Mouse (Mus musculus) MEL (cell line): ENCODE data around the gene Tmem132b. TPM values are rescaled to one million over a fixed set of nuclear protein-coding genes. Genes with fewer than 3 reads are reported as not detected.
A peak's percentile ranks its signal among the peaks of the same experiment; 100 is the strongest.

Experiments
- DNase-seq: peaks from one replicate; pipeline ENCODE4 v3.0.0; 2011; ENCODE audit warnings: low read depth, low spot score
- H3K27ac ChIP-seq: 2 replicates; pipeline ENCODE4 v1.5.1; 2012; ENCODE audit warnings: low read depth, mild to moderate bottlenecking, control low read depth, low read length, moderate library complexity; ENCODE audit not compliant: control insufficient read depth
- H3K27me3 ChIP-seq, 2 experiments: fragments of 150-350 bp in 1 of 2; sonication (generic) in 1 of 2; 2 replicates each; pipeline ENCODE4 v1.6.1; 2012; ENCODE audit warnings: low read length in 2 of 2, mild to moderate bottlenecking in 2 of 2, improper control_type of control experiment in 1 of 2, moderate library complexity in 1 of 2; ENCODE audit not compliant: insufficient read depth in 2 of 2, control insufficient read depth in 1 of 2
- H3K36me3 ChIP-seq, 2 experiments: 2 replicates each; pipeline ENCODE4 v1.6.1; 2012 to 2014; ENCODE audit warnings: low read length in 2 of 2, improper control_type of control experiment in 1 of 2, inconsistent platforms in 1 of 2, mild to moderate bottlenecking in 1 of 2; ENCODE audit not compliant: insufficient read depth in 2 of 2, control insufficient read depth in 1 of 2
- H3K4me1 ChIP-seq, 2 experiments: fragments of 150-350 bp in 1 of 2; sonication (generic) in 1 of 2; 2 replicates each; pipeline ENCODE4 v1.6.1; 2012; ENCODE audit warnings: low read length in 2 of 2, improper control_type of control experiment in 1 of 2, mild to moderate bottlenecking in 1 of 2; ENCODE audit not compliant: insufficient read depth in 2 of 2, control insufficient read depth in 1 of 2
- H3K4me3 ChIP-seq, 2 experiments: fragments of 150-350 bp in 1 of 2; sonication (generic) in 1 of 2; 2 replicates each; pipeline ENCODE4 v1.5.1; 2012; ENCODE audit warnings: low read depth in 2 of 2, low read length in 2 of 2, mild to moderate bottlenecking in 2 of 2, moderate library complexity in 2 of 2, control low read depth in 1 of 2, improper control_type of control experiment in 1 of 2; ENCODE audit not compliant: control insufficient read depth in 1 of 2, insufficient read depth in 1 of 2
- H3K79me2 ChIP-seq: 2 replicates; pipeline ENCODE4 v1.6.1; 2012; ENCODE audit warnings: mild to moderate bottlenecking, low read length, moderate library complexity; ENCODE audit not compliant: control insufficient read depth, poor library complexity, insufficient read depth
- H3K9ac ChIP-seq: 2 replicates; pipeline ENCODE4 v1.6.1; 2012; ENCODE audit warnings: low read depth, mild to moderate bottlenecking, control low read depth, low read length, moderate library complexity; ENCODE audit not compliant: control insufficient read depth, poor library complexity, severe bottlenecking
- H3K9me3 ChIP-seq: fragments of 150-350 bp; sonication (generic); replicated peaks from 2 replicates; pipeline ENCODE4 v1.6.1; 2012; ENCODE audit warnings: mild to moderate bottlenecking, low read length, improper control_type of control experiment, moderate library complexity; ENCODE audit not compliant: insufficient read depth
- CHD2 ChIP-seq: IDR thresholded peaks from 2 replicates; pipeline ENCODE4 v1.6.1; 2011; ENCODE audit warnings: low read length, improper control_type of control experiment
- CTCF ChIP-seq, 3 experiments: IDR thresholded peaks in 2 of 3; conservative IDR thresholded peaks in 1 of 3; 2 replicates each; pipeline ENCODE4 v1.5.1; 2011 to 2012; ENCODE audit warnings: low read length in 3 of 3, low read depth in 2 of 3, mild to moderate bottlenecking in 2 of 3, improper control_type of control experiment in 1 of 3, inconsistent platforms in 1 of 3, mixed read lengths in 1 of 3, moderate library complexity in 1 of 3; ENCODE audit not compliant: control insufficient read depth in 1 of 3, insufficient read depth in 1 of 3, poor library complexity in 1 of 3, severe bottlenecking in 1 of 3
- E2F4 ChIP-seq: IDR thresholded peaks from 2 replicates; pipeline ENCODE4 v1.6.1; 2011; ENCODE audit warnings: low read depth, low read length, improper control_type of control experiment, borderline replicate concordance
- ELF1 ChIP-seq: IDR thresholded peaks from 2 replicates; pipeline ENCODE4 v1.6.1; 2014; ENCODE audit warnings: low read depth, mild to moderate bottlenecking, inconsistent platforms, low read length, improper control_type of control experiment, moderate library complexity
- EP300 ChIP-seq, 2 experiments: IDR thresholded peaks; 2 replicates each; pipeline ENCODE4 v1.6.1; 2011; ENCODE audit warnings: improper control_type of control experiment in 2 of 2, low read length in 2 of 2, low read depth in 1 of 2, mild to moderate bottlenecking in 1 of 2
- GATA1 ChIP-seq: IDR thresholded peaks from 2 replicates; pipeline ENCODE4 v1.6.1; 2011; ENCODE audit warnings: low read depth, low read length, improper control_type of control experiment
- KAT2A ChIP-seq: conservative IDR thresholded peaks from 2 replicates; pipeline ENCODE4 v1.6.1; 2012; ENCODE audit warnings: low read depth, low read length, improper control_type of control experiment, inconsistent platforms
- MAX ChIP-seq: IDR thresholded peaks from 2 replicates; pipeline ENCODE4 v1.6.1; 2011; ENCODE audit warnings: low read length, improper control_type of control experiment
- MAZ ChIP-seq: IDR thresholded peaks from 2 replicates; pipeline ENCODE4 v1.6.1; 2012; ENCODE audit warnings: low read depth, mild to moderate bottlenecking, inconsistent platforms, low read length, improper control_type of control experiment
- MYC ChIP-seq: IDR thresholded peaks from 2 replicates; pipeline ENCODE4 v1.6.1; 2011; ENCODE audit warnings: low read depth, mild to moderate bottlenecking, low read length, improper control_type of control experiment, moderate library complexity
- RAD21 ChIP-seq: IDR thresholded peaks from 2 replicates; pipeline ENCODE4 v1.6.1; 2011; ENCODE audit warnings: mild to moderate bottlenecking, low read depth, low read length, improper control_type of control experiment
- RCOR1 ChIP-seq: IDR thresholded peaks from 2 replicates; pipeline ENCODE4 v1.6.1; 2012; ENCODE audit warnings: low read depth, mild to moderate bottlenecking, inconsistent platforms, low read length, improper control_type of control experiment
- TAL1 ChIP-seq: IDR thresholded peaks from 2 replicates; pipeline ENCODE4 v1.6.1; 2012; ENCODE audit warnings: mild to moderate bottlenecking, inconsistent platforms, low read length, moderate library complexity, mixed read lengths
- TCF12 ChIP-seq: IDR thresholded peaks from 2 replicates; pipeline ENCODE4 v1.6.1; 2014; ENCODE audit warnings: low read depth, mild to moderate bottlenecking, inconsistent platforms, low read length, improper control_type of control experiment, moderate library complexity
- USF1 ChIP-seq: IDR thresholded peaks from 2 replicates; pipeline ENCODE4 v1.6.1; 2014; ENCODE audit warnings: low read depth, mild to moderate bottlenecking, inconsistent platforms, low read length, improper control_type of control experiment, moderate library complexity
- ZC3H11A ChIP-seq: IDR thresholded peaks from 2 replicates; pipeline ENCODE4 v1.6.1; 2012; ENCODE audit warnings: low read depth, mild to moderate bottlenecking, inconsistent platforms, low read length, improper control_type of control experiment
- ZKSCAN1 ChIP-seq: IDR thresholded peaks from 2 replicates; pipeline ENCODE4 v1.6.1; 2012; ENCODE audit warnings: low read depth, mild to moderate bottlenecking, inconsistent platforms, low read length, improper control_type of control experiment, moderate library complexity
- ZNF384 ChIP-seq: IDR thresholded peaks from 2 replicates; pipeline ENCODE4 v1.6.1; 2012; ENCODE audit warnings: low read depth, mild to moderate bottlenecking, inconsistent platforms, low read length, improper control_type of control experiment
- polyA plus RNA-seq, 2 experiments: library from polyadenylated mRNA; stranded (reverse) in 1 of 2; unstranded in 1 of 2; fragments of >175 nt in 1 of 2; fragments of >200 nt in 1 of 2; gene quantifications; 2 replicates each; pipeline versions ENCODE4 v1.2.1 to v1.2.4; 2012; ENCODE audit warnings: low replicate concordance in 2 of 2, low read depth in 1 of 2; ENCODE audit not compliant: insufficient read length in 2 of 2, insufficient read depth in 1 of 2, missing spikeins in 1 of 2
- total RNA-seq: library from RNA; depleted of rRNA; stranded (reverse); fragments of 300-350 nt; gene quantifications from 2 replicates; pipeline ENCODE4 v1.2.3, GENCODE M21; 2012

Tmem132b gene
- total and polyA plus RNA-seq, 3 experiments, result not detected

DNA sequence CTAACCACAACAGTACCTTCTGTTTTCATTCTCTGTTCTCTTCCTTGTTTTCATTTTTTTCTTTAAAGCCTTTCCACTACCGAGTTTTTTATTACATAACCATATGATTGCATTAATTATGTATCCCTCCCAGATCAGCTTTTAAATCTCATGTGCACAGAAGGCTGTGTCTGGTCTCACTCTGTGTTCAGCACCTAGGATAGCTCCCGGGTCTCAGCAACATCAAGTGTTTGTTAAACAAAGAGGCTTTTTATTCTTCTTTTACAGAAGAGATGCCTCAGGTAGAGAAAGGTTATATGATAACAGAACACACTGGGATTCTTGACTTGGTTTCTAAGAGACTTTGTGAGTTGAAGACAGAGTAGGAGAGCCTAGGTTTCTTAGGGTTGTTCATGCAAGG, 241.2 kb downstream of the Tmem132b start:
- H3K9ac ChIP-seq, result no peak overlapping the region
- H3K27me3 ChIP-seq, result no peaks in the 10 kb centered on the region
- DNase-seq, result peak; percentile 16
- no peaks in the 10 kb centered on the region for H3K79me2 ChIP-seq
- no peaks in the 10 kb centered on the region for H3K4me1 ChIP-seq
- TF ChIP-seq ZNF384 (no peak), RAD21 (no peak), TAL1 (no peak), MAX (no peak), GATA1 (no peak), CHD2 (no peak), CTCF (IDR thresholded peaks at IDR 0.05 in 2 of 3, conservative IDR thresholded peaks at IDR 0.05 in 1 of 3; ENCODE audit: control insufficient read depth in 1 of 3, insufficient read depth in 1 of 3, low read depth in 2 of 3, low read length in 3 of 3, poor library complexity in 1 of 3, severe bottlenecking in 1 of 3) (no peak)
- H3K27ac ChIP-seq, result no peak overlapping the region
- H3K36me3 ChIP-seq, result no peaks in the 10 kb centered on the region
- H3K4me3 ChIP-seq, result no peak overlapping the region
- no peaks in the 10 kb centered on the region for H3K9me3 ChIP-seq

DNA sequence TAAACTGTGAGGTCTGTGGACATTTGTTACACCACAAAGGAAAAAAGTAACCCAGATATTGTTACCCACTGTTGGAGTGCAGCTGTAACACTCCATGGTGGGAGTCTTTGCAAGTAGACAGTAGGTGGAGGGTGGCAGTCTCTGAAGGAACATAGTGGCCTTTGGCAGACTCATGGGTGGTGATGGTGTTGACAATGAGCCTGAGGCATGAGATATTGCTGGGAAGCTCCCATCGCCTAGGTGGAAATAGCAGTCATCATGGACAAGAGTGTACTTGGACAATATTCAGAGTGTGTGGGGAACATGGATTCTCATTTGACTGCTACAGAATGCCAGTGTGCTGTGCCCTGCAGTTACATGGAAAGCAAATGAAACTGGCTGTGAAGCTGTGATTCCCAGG, 248.8 kb downstream of the Tmem132b start:
- Histone ChIP-seq H3K4me1 (no peaks in the 10 kb centered on the region), H3K9ac (no peak overlapping the region), H3K4me3 (no peak overlapping the region), H3K27ac (no peak overlapping the region), H3K9me3 (no peaks in the 10 kb centered on the region), H3K36me3 (no peaks in the 10 kb centered on the region), H3K79me2 (no peaks in the 10 kb centered on the region), H3K27me3 (no peaks in the 10 kb centered on the region)
- no peak for TF ChIP-seq MYC
- no peak for TF ChIP-seq MAZ
- no peak for TF ChIP-seq ZC3H11A
- TF ChIP-seq KAT2A, result no peak
- no peak for TF ChIP-seq RAD21
- TF ChIP-seq ZNF384, result no peak
- TF ChIP-seq RCOR1, result no peak
- no peak for TF ChIP-seq E2F4
- TF ChIP-seq USF1, result no peak
- TF ChIP-seq ZKSCAN1, result no peak
- TF ChIP-seq EP300 (IDR thresholded peaks at IDR 0.05; ENCODE audit: low read depth in 1 of 2, low read length in 2 of 2), result no peak
- TF ChIP-seq ELF1, result no peak
- no peak for TF ChIP-seq CHD2
- TF ChIP-seq TCF12, result no peak
- TF ChIP-seq CTCF (IDR thresholded peaks at IDR 0.05 in 2 of 3, conservative IDR thresholded peaks at IDR 0.05 in 1 of 3; ENCODE audit: control insufficient read depth in 1 of 3, insufficient read depth in 1 of 3, low read depth in 2 of 3, low read length in 3 of 3, poor library complexity in 1 of 3, severe bottlenecking in 1 of 3), result no peak
- TF ChIP-seq GATA1, result no peak
- DNase-seq, result no peak
